Mouse (Mus musculus) B cell, adult 2 months (primary cell): ENCODE results near the gene Sorcs2.
"Not testable (repeated sequence)": the region's sequence is repeated elsewhere in the genome, so short reads cannot be mapped to it uniquely, and the experiment has no call there.

ENCODE experiments used
- DNase-seq, 2 experiments: peaks; one replicate each; pipeline ENCODE4 v3.0.0; 2022

Gene Sorcs2

GRCm38 (mm10) chr5:36293109-36293900, 104.6 kb downstream of the Sorcs2 start:
- no peak for DNase-seq

DNA sequence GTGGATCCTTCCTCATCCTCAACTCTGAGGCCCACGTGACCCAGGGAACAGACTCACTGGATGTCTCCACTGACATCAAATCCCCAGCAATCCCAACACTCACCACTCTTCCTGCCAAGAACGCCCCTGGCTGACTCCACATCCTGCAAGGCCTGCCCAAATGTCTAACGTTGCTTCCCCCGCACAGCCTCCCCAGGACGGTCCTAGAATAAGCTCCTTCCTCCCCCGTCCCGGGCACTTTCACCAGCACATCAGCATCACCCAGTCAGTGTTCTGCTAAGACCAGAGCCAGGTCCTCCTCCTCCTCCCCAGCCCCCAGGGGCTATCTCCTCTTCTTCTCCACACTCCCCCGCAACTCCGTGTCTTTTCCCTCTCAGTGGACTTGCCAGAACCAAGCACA, 105.6 kb downstream of the Sorcs2 start:
- DNase-seq = no peak

DNA sequence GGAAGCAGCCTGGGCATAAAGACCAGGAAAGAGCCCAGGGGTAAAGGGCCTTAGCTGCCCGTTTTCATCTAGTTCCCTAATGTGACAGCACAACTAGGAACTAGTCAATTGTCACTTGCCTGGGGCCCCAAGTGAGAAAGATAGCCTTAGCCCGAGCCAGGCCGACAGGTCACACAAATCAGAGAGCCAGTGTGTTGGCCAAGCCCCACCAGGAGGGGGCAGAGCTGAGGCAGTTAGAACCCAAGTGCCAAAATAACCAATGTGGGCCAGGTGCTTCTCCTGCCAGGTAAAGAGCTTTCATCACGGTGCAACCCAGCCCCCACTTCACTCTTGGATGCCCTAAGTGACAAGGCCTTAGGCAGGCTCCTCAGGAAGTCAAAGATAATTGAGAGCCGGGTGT, 106.7 kb downstream of the Sorcs2 start:
- peak; percentile 78 to 80 for DNase-seq

GRCm38 (mm10) chr5:36285405-36285804, 112.5 kb downstream of the Sorcs2 start:
- no peak for DNase-seq

GRCm38 (mm10) chr5:36279896-36280295, 118.0 kb downstream of the Sorcs2 start:
- no peak for DNase-seq

GRCm38 (mm10) chr5:36274684-36275394, 123.1 kb downstream of the Sorcs2 start:
- DNase-seq = no peak

DNA sequence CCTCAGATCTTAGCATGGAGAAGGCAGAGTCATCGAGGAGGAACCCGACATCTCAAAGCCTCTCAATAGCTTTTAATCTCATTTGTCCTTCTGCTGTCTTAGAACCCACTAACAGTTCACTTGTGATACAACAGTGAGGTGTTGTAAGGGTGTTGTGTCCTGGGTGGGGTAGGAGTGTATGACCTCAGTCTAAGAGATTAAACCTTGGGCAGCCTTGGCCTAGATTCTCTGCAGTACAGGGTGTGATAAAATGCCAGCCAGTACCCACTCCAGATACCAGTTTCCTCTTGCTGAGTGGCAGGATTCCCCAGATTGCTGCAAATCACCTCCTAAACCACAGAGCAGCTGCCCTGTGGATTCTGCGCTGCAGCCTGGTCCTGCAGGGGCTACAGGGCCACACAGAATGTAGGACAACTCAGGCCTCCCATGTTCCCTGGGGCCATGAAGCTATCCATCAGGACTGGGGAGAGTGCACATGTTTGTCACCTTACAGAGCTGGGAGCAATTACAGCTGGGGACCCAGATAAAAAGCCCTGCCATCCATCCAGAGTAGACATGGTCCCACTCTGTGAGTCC, 130.7 kb downstream of the Sorcs2 start:
- DNase-seq = no peak

GRCm38 (mm10) chr5:36260862-36261261, 137.1 kb downstream of the Sorcs2 start:
- no peak for DNase-seq

- DNase-seq = no peak
Measured at GRCm38 (mm10) chr5:36259691-36260124, 138.2 kb downstream of the Sorcs2 start.

DNA sequence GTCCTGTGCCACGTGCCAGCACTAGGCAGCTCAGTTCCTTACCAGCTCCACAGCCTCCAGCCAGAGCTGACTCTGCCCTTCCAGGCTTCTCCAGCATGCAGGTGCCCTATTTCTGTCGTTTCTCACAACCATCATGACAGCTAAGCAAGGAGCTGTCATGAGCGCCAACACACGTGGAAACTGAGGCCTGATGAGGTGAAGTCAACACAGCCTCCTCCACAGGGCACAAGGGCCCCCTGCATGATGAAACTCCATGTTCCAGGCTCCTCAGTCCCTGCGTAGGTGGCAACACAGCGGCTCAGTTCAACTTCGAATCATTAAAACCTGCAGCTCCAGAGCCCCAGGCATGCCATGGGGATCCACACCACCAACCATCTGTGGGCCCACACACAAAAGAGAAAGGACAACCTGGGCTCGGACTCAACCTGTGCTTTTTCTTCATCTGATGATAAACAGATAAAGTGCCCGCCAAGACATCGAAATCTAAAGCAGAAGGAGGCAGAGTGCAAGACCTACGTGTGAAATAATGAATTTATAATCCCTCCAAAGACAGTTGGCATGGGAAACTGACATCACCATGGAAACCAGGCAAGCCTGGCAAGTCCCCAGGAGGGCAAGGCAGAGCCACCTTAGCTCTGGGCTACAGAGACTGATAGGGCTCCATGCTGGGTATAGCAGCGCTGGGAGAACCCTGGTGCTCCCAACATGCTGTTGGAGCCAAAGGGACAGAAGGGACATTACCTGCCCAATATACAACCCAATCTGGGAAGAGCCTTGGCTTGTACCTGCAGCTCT, 139.4 kb downstream of the Sorcs2 start:
- no peak for DNase-seq

GRCm38 (mm10) chr5:36257008-36257407, 140.9 kb downstream of the Sorcs2 start:
- no peak for DNase-seq

DNA sequence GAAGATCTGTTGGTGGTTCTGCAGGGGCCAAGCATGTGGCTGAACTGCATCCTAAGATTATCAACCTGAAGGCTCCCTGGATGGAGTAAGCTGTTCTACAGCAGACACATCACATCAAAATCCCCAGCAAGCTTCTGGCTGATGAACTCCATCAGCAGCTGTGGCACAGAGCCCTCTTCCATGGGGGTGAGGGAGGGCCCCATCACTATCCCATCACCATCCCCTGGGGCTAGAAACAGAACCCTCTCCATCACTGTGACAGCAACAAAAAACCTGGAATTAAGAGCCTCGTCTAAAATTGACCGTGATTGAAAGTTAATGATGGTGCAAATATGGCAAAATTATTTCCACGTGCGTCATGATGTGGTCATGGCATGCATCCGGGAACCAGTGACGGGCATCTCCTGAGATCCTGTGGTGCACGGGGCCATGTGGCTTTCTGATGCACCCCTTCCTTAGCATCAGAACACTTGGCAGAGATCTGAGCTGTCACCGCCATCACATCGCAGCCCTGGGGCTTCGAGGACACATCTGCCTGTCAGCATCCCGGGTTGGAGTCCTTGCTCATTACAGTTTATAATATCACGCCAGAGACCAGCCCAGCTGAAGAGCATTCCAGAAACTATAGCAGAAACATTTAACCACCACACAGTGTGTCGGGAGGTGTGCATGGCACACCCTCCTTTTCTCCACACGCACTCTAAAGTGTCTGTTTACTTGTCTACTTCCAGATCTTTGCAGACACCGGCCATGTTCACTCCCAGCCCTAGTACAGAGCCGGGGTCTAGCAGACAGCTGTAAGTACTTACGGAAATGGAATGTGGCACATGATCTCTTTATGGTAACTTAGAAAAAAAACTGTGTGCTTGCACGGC, 143.1 kb downstream of the Sorcs2 start:
- DNase-seq = no peak

- no peak for DNase-seq
Measured at GRCm38 (mm10) chr5:36252746-36253504, 145.0 kb downstream of the Sorcs2 start.

- no peak for DNase-seq
Measured at GRCm38 (mm10) chr5:36248022-36248421, 149.9 kb downstream of the Sorcs2 start.

DNA sequence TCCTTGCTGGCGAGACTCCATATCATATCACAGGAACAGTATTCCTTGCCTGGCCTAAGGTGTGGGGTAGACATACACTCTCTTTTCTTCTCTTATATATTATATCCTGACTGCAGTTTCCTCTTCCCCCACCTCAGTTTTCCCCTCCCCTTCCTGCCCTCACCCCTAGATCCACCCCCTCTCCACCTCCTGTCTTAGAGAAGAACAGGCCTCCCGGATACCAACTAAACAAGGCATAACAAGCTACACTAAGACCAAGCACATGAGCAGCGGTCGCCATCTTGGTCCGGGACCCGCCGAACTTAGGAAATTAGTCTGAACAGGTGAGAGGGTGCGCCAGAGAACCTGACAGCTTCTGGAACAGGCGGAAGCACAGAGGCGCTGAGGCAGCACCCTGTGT, 160.4 kb downstream of the Sorcs2 start:
- not testable (repeated sequence) for DNase-seq

DNA sequence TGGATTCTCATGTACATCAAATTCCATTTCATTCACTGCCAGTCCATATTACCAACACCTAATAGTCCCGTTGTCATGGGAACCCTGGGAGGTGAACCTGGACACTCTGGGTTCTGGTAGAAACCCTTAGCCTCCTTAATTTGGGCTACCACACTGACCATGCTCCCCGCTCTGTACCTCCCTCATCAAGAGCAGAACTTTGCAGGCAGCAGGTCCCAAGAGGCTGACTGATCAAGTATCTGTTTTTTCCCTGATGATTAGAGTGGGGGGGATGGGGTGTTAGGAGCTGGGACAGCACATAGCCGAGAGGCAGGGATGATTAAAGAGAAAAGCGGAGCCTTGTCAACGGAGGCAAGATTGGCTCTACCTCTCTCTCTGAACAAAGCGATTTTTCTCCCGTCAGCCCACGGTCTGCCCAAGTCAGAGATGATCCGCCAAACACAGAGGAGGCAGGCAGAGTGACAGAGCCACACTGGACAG, 167.6 kb downstream of the Sorcs2 start:
- DNase-seq = no peak

- no peak for DNase-seq
Measured at GRCm38 (mm10) chr5:36228405-36229370, 169.3 kb downstream of the Sorcs2 start.

- DNase-seq = no peak
Measured at GRCm38 (mm10) chr5:36226296-36226695, 171.6 kb downstream of the Sorcs2 start.

- no peak for DNase-seq
Measured at GRCm38 (mm10) chr5:36225855-36226254, 172.1 kb downstream of the Sorcs2 start.

DNA sequence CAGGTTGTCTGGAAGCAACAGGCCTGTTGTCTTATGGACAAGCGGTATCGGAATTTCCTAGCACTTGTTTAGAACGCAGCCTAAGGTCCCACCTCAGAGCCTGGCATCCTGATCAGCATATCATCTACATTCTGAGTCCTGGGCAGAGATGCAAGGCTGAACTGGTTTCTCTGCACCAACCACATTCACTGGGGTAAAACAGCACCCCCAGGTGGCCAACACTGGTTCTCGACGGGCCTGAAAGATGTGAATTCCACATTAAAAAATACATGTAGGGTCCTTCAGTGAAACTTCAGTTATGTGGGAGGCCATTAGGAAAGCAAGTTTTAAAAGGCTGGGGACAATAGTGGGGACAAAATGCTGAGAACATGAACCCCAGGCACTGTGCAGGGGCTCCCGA, 174.2 kb downstream of the Sorcs2 start:
- peak; percentile 62 to 65 for DNase-seq
